ENCODE assay signal across 11 mouse cellular contexts in the genomic region with DNA sequence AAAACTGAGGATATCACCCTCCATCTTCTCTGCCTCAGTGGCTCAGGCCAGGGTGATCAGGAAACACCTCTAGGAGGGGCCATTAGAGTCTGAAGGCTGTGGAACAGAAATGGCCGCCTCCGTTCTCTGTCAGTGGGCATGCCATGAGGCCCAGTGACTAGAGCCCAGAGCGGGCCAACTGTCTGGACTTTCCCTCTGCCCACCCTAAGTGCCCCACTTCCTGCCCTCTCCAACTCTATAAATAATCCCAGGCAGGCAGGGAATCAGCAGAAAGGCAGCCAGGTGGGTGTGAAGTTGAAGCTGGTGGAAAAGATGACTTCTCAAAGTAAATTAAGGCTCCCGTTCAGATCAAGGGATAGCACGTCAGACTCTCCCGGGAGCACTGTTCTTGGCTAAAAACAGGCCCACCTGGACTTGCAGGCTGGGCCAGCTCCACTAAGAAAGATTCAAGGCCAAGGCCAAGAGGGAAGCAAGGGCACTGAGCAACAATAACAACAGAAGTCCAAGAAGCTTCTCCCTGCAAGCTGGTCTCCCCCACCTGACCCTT. TPM values are rescaled to one million over a fixed set of nuclear protein-coding genes. Genes with fewer than 3 reads are reported as not detected.
DNase-seq lines count a peak whose midpoint lies in the region; ATAC-seq and TF ChIP-seq lines count a peak whose summit lies in the region.
"Had no signal": no experiment of that assay in that cellular context is flagged by ENCODE, and none has a peak within 500 bp of the region (broad histone marks: within the 10 kb centered on the region; RNA-seq: fewer than 3 reads in every experiment).

No protein-coding gene starts in this region.

- WGBS in heart, embryonic 10.5 days, result 77% methylated on average over 6 of the region's 6 CpGs
- 69% methylated on average over 6 of the region's 6 CpGs for WGBS in limb, embryonic 14.5 days

- no peak for DNase-seq in heart, embryonic 10.5 days (ENCODE audit: low spot score)
- DNase-seq in heart, adult 8-10 months (ENCODE audit: low spot score), result no peak
- DNase-seq in testis, postnatal 14 days (ENCODE audit: low spot score), result no peak
- DNase-seq in limb, embryonic 14.5 days (ENCODE audit: low spot score), result no peak
- DNase-seq in yolk sac, embryonic 10.5 days (ENCODE audit: low spot score), result no peak
- no peak for DNase-seq in urinary bladder, postnatal 14 days (ENCODE audit: low spot score)
- DNase-seq: left cerebral cortex, postnatal 4 days had no signal

- peak overlapping the region; percentile 70 for H3K4me3 ChIP-seq in heart, embryonic 10.5 days
- H3K4me3 ChIP-seq in testis, adult 2 months (ENCODE audit: control insufficient read depth, low read depth, low read length), result peak overlapping the region; percentile 87
- no peak overlapping the region for H3K4me3 ChIP-seq in limb, embryonic 14.5 days (replicated peaks; ENCODE audit: low read length)

- 0 out of 2 replicates have a peak, but pooled peaks have one; percentile 14 for TF ChIP-seq POLR2A in testis, adult 2 months (IDR thresholded peaks at IDR 0.05; ENCODE audit: control insufficient read depth, low read depth, low read length)
- TF ChIP-seq POLR2A in limb, embryonic 14.5 days (IDR thresholded peaks at IDR 0.05; ENCODE audit: borderline replicate concordance, extremely low read depth, insufficient read depth, insufficient read length), result no peak

- H3K27me3 ChIP-seq in heart, embryonic 10.5 days (ENCODE audit: insufficient read depth, poor library complexity, severe bottlenecking), result peaks cover 28% of the 10 kb centered on the region
- no peaks in the 10 kb centered on the region for H3K27me3 ChIP-seq in testis, adult 2 months (ENCODE audit: control insufficient read depth, insufficient read depth, low read length)
- H3K27me3 ChIP-seq in limb, embryonic 14.5 days (ENCODE audit: control insufficient read depth, insufficient read depth, low read length), result no peaks in the 10 kb centered on the region

- H3K4me1 ChIP-seq in heart, embryonic 10.5 days, result peaks cover 57% of the 10 kb centered on the region
- peaks cover 23% of the 10 kb centered on the region for H3K4me1 ChIP-seq in testis, adult 2 months (ENCODE audit: control insufficient read depth, insufficient read depth, low read length)
- peaks cover 45% of the 10 kb centered on the region for H3K4me1 ChIP-seq in limb, embryonic 14.5 days (ENCODE audit: control insufficient read depth, insufficient read depth, low read length)

- peak overlapping the region; percentile 49; the same call in 1 of the 2 replicates for H3K27ac ChIP-seq in heart, embryonic 10.5 days
- H3K27ac ChIP-seq in testis, adult 2 months (ENCODE audit: control insufficient read depth, insufficient read depth, low read depth, low read length), result peak overlapping the region; percentile 47
- no peak overlapping the region for H3K27ac ChIP-seq in limb, embryonic 14.5 days (replicated peaks; ENCODE audit: low read depth, low read length)

- TF ChIP-seq CTCF in testis, adult 2 months (IDR thresholded peaks at IDR 0.05; ENCODE audit: control insufficient read depth, insufficient read depth, insufficient replicate concordance, low read depth, low read length), result no peak

- H3K4me2 ChIP-seq in limb, embryonic 14.5 days (replicated peaks; ENCODE audit: low read depth, low read length, severe bottlenecking), result peak overlapping the region; percentile 65

- no peak for ATAC-seq in limb, embryonic 14.5 days (ENCODE audit: low FRiP score, low read depth)
- no peak for ATAC-seq in monocyte, adult 5-6 weeks (replicated peaks; ENCODE audit: insufficient number of reproducible peaks, low FRiP score, low TSS enrichment, poor library complexity, severe bottlenecking)

- H3K9me3 ChIP-seq in heart, embryonic 10.5 days, result no peaks in the 10 kb centered on the region
- no peaks in the 10 kb centered on the region for H3K9me3 ChIP-seq in limb, embryonic 14.5 days (ENCODE audit: control insufficient read depth, low read length)

- no peak overlapping the region for H3K9ac ChIP-seq in limb, embryonic 14.5 days (ENCODE audit: low read depth, low read length, severe bottlenecking)

- no peaks in the 10 kb centered on the region; the same call in 1 of the 2 replicates for H3K36me3 ChIP-seq in heart, embryonic 10.5 days
- H3K36me3 ChIP-seq in testis, adult 2 months (ENCODE audit: control insufficient read depth, insufficient read depth, low read length), result no peaks in the 10 kb centered on the region
- H3K36me3 ChIP-seq in limb, embryonic 14.5 days (ENCODE audit: control insufficient read depth, insufficient read depth, low read length), result peaks cover 3% of the 10 kb centered on the region; the same call in 1 of the 2 replicates

RNA-seq across cellular contexts. Expression of a gene that starts 2.5 kb away (rescaled TPM):
- 9.0 and 23.0 TPM in 2 replicates for polyA plus RNA-seq in heart, embryonic 10.5 days (2016; fragmentation: Nextera tagmentation; extraction: Ambion mirVana)
- 10 to 100 TPM; 62.7 to 80.9 (median 72.0) TPM for total RNA-seq in heart, adult 8-10 months (2022)
- 160 and 184 TPM in 2 replicates for polyA plus RNA-seq in testis, adult 2 months (2012; rRNA removed)
- 16.9 and 20.4 TPM in 2 replicates for polyA plus RNA-seq in limb, embryonic 14.5 days (2012; rRNA removed)
- 15.9 and 16.8 TPM in 2 replicates for polyA plus RNA-seq in limb, embryonic 14.5 days (2014; fragmentation: Nextera tagmentation; extraction: Ambion mirVana)
- total RNA-seq in monocyte, adult 5-6 weeks (2017), result 1.6 to 3.0 TPM (median 1.6 TPM) in 3 replicates

RNA-seq across cellular contexts. Expression of a gene that starts 38.7 kb away (rescaled TPM):
- 4.5 and 5.8 TPM in 2 replicates for polyA plus RNA-seq in heart, embryonic 10.5 days (2016; fragmentation: Nextera tagmentation; extraction: Ambion mirVana)
- 1 to 10 TPM; 3.2 to 6.4 (median 4.5) TPM for total RNA-seq in heart, adult 8-10 months (2022)
- 0.80 and 1.1 TPM in 2 replicates for polyA plus RNA-seq in testis, adult 2 months (2012; rRNA removed)
- polyA plus RNA-seq in limb, embryonic 14.5 days (2012; rRNA removed), result 5.8 and 7.4 TPM in 2 replicates
- 6.6 and 9.3 TPM in 2 replicates for polyA plus RNA-seq in limb, embryonic 14.5 days (2014; fragmentation: Nextera tagmentation; extraction: Ambion mirVana)
- 3.7 to 7.3 TPM (median 4.6 TPM) in 3 replicates for total RNA-seq in monocyte, adult 5-6 weeks (2017)

RNA-seq across cellular contexts. Expression of a gene that starts 51.8 kb away (rescaled TPM):
- not detected in 2 replicates for polyA plus RNA-seq in heart, embryonic 10.5 days (2016; fragmentation: Nextera tagmentation; extraction: Ambion mirVana)
- total RNA-seq in heart, adult 8-10 months (2022), result not detected
- not detected in 2 replicates for polyA plus RNA-seq in testis, adult 2 months (2012; rRNA removed)
- not detected in 2 replicates for polyA plus RNA-seq in limb, embryonic 14.5 days (2012; rRNA removed)
- polyA plus RNA-seq in limb, embryonic 14.5 days (2014; fragmentation: Nextera tagmentation; extraction: Ambion mirVana), result not detected in 2 replicates
- total RNA-seq in monocyte, adult 5-6 weeks (2017), result not detected in 3 replicates
- total RNA-seq: common myeloid progenitor, adult 5-6 weeks; gastrocnemius, postnatal 36 days; left cerebral cortex, postnatal 4 days had no signal

RNA-seq across cellular contexts. Expression of a gene that starts 59.9 kb away (rescaled TPM):
- polyA plus RNA-seq in heart, embryonic 10.5 days (2016; fragmentation: Nextera tagmentation; extraction: Ambion mirVana), result 64.4 and 81.8 TPM in 2 replicates
- total RNA-seq in heart, adult 8-10 months (2022), result 10 to 100 TPM; 10.8 to 12.4 (median 11.6) TPM
- 10.2 TPM in 2 replicates for polyA plus RNA-seq in testis, adult 2 months (2012; rRNA removed)
- polyA plus RNA-seq in limb, embryonic 14.5 days (2012; rRNA removed), result 69.5 and 76.0 TPM in 2 replicates
- 40.2 and 45.4 TPM in 2 replicates for polyA plus RNA-seq in limb, embryonic 14.5 days (2014; fragmentation: Nextera tagmentation; extraction: Ambion mirVana)
- total RNA-seq in monocyte, adult 5-6 weeks (2017), result 19.5 to 21.8 TPM (median 20.2 TPM) in 3 replicates
